Mouse (Mus musculus) G1E-ER4 (cell line): ENCODE measurements around the gene Vmn1r213. TPM values are rescaled to one million over a fixed set of nuclear protein-coding genes. Genes with fewer than 3 reads are reported as not detected.

Source experiments
- GATA1 ChIP-seq: IDR thresholded peaks from one replicate; pipeline ENCODE4 v1.8.0; 2012; ENCODE audit warnings: low read length, inconsistent platforms
- polyA plus RNA-seq: library from polyadenylated mRNA; stranded (reverse); fragments of >175 nt; gene quantifications from 2 replicates; pipeline ENCODE4 v1.2.3, GENCODE M21; 2012

Vmn1r213 gene
- polyA plus RNA-seq: not detected in 2 replicates

- TF ChIP-seq GATA1: no peak
Observed at GRCm38 (mm10) chr13:23007356-23007755, at the start of gene Vmn1r213. TSS of gene Vmn1r213 (plus strand) at chr13:23007656.

- no peak for TF ChIP-seq GATA1
Observed at GRCm38 (mm10) chr13:22990214-22990891, 17.1 kb upstream of the Vmn1r213 start.

- no peak for TF ChIP-seq GATA1
Observed at GRCm38 (mm10) chr13:22992178-22992700, 15.2 kb upstream of the Vmn1r213 start.

- TF ChIP-seq GATA1: no peak
Observed at GRCm38 (mm10) chr13:22992721-22993120, 14.7 kb upstream of the Vmn1r213 start.

GRCm38 (mm10) chr13:23018158-23018557, 10.7 kb downstream of the Vmn1r213 start:
- no peak for TF ChIP-seq GATA1

- TF ChIP-seq GATA1: no peak
Observed at GRCm38 (mm10) chr13:23024812-23025211, 17.4 kb downstream of the Vmn1r213 start.

GRCm38 (mm10) chr13:23030118-23030517, 22.7 kb downstream of the Vmn1r213 start, which contains the start of gene Vmn1r214:
TSS of gene Vmn1r214 (plus strand) at chr13:23030418.
- TF ChIP-seq GATA1: no peak

- no peak for TF ChIP-seq GATA1
Observed at GRCm38 (mm10) chr13:23057778-23058177, 50.3 kb downstream of the Vmn1r213 start.

Other genes starting within 250 kb of the Vmn1r213 start
- gene Vmn1r208, start 230.3 kb upstream of the Vmn1r213 start, polyA plus RNA-seq: not detected in 2 replicates
- not detected in 2 replicates for gene Vmn1r209, start 198.0 kb upstream of the Vmn1r213 start, polyA plus RNA-seq
- gene Vmn1r210, start 176.3 kb upstream of the Vmn1r213 start, polyA plus RNA-seq: not detected in 2 replicates
- gene Vmn1r211, start 150.1 kb upstream of the Vmn1r213 start, polyA plus RNA-seq: not detected in 2 replicates
- gene Vmn1r212, start 123.5 kb upstream of the Vmn1r213 start, polyA plus RNA-seq: not detected in 2 replicates
- gene Vmn1r214, start 22.8 kb downstream of the Vmn1r213 start, polyA plus RNA-seq: not detected in 2 replicates
- not detected in 2 replicates for gene Vmn1r215, start 60.4 kb downstream of the Vmn1r213 start, polyA plus RNA-seq
- not detected in 2 replicates for gene Vmn1r217, start 110.6 kb downstream of the Vmn1r213 start, polyA plus RNA-seq
- gene Vmn1r218, start 125.5 kb downstream of the Vmn1r213 start, polyA plus RNA-seq: not detected in 2 replicates
- not detected in 2 replicates for gene Vmn1r219, start 151.7 kb downstream of the Vmn1r213 start, polyA plus RNA-seq
- not detected in 2 replicates for gene Vmn1r220, start 180.3 kb downstream of the Vmn1r213 start, polyA plus RNA-seq
- not detected in 2 replicates for gene Vmn1r221, start 206.5 kb downstream of the Vmn1r213 start, polyA plus RNA-seq
- not detected in 2 replicates for gene Vmn1r222, start 228.3 kb downstream of the Vmn1r213 start, polyA plus RNA-seq
- not detected in 2 replicates for gene Vmn1r223, start 239.5 kb downstream of the Vmn1r213 start, polyA plus RNA-seq